8 mouse cellular contexts compared by ENCODE assay signal in the genomic region with DNA sequence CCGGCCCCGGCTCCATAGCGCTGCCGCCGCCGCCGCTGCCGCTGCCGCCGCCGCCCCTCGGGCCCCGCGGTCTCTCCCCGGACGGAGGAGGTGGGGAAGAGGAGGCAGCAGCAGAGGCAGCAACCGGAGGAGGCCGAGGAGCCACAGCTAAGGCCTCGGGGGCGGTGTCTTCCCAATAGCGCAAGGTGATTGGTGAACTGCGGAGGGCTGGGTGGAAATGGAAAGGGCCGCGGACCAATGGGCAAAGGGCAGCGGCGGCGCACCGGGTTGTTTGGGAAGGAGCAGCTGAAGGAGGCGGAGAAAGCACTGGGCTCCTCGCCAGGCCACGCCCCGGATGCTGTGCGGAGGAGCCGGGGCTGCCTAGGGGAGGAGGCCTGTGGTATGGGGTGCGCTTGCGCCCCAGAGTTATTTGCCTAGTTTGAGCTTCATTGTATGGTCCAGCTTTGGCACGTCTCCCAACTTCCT. TPM values are rescaled to one million over a fixed set of nuclear protein-coding genes. Genes with fewer than 3 reads are reported as not detected.
DNase-seq lines count a peak whose midpoint lies in the region; ATAC-seq lines count a peak whose summit lies in the region.

Gene Bmt2, minus strand, starts transcription at position 149 of the 465 bp plus-strand sequence.

- peak within 1 kb of the TSS; percentile 88 for H3K4me2 ChIP-seq in lung, embryonic 16.5 days (ENCODE audit: low read depth, low read length)

- peak; percentile 99 to 100 for ATAC-seq in hematopoietic stem cell, adult 5-6 weeks (replicated peaks in 1 of 2; ENCODE audit: insufficient read depth in 1 of 2, low FRiP score in 2 of 2, low TSS enrichment in 1 of 2, low read depth in 1 of 2, poor library complexity in 2 of 2, severe bottlenecking in 2 of 2)
- peak; percentile 99 for ATAC-seq in lung, embryonic 16.5 days (ENCODE audit: low read depth)

- no peaks in the 10 kb centered on the region for H3K36me3 ChIP-seq in lung, embryonic 16.5 days (ENCODE audit: control insufficient read depth, insufficient read depth, low read length)

- peak within 1 kb of the TSS; percentile 71 for H3K4me3 ChIP-seq in lung, embryonic 16.5 days (ENCODE audit: low read length)

- no peaks in the 10 kb centered on the region for H3K9me3 ChIP-seq in lung, embryonic 16.5 days (ENCODE audit: control insufficient read depth, low read length)

- DNase-seq in MEL-GATA-1-ER (ENCODE audit: extremely low read depth, low read depth) = peak; percentile 95
- DNase-seq in cerebellum, adult 8-10 months = peak; percentile 99
- peak; percentile 97 for DNase-seq in forelimb bud, embryonic 11.5 days (ENCODE audit: low read depth, low spot score)
- DNase-seq in layer of hippocampus, adult 9-10 months (ENCODE audit: low spot score) = peak; percentile 98
- DNase-seq in ovary, postnatal 10 days (ENCODE audit: low spot score) = peak; percentile 97
- DNase-seq in thymus, postnatal 10 days (ENCODE audit: low spot score in 2 of 2) = peak; percentile 98

- peaks cover 2% of the 10 kb centered on the region; the same call in 1 of the 2 replicates for H3K4me1 ChIP-seq in lung, embryonic 16.5 days (replicated peaks; ENCODE audit: control insufficient read depth, insufficient read depth, low read length)

- WGBS in lung, embryonic 16.5 days = 0% methylated on average over 35 of the region's 37 CpGs

- H3K9ac ChIP-seq in lung, embryonic 16.5 days (ENCODE audit: low read length) = peak within 1 kb of the TSS; percentile 97

- no peaks in the 10 kb centered on the region for H3K27me3 ChIP-seq in lung, embryonic 16.5 days (ENCODE audit: control insufficient read depth, insufficient read depth, low read depth, low read length)

- peak within 1 kb of the TSS; percentile 95 for H3K27ac ChIP-seq in lung, embryonic 16.5 days (ENCODE audit: low read length)

RNA-seq across cellular contexts. Expression of gene Bmt2, which starts in this region (rescaled TPM):
- total RNA-seq in hematopoietic stem cell, adult 5-6 weeks (2017) = 21.0 and 24.8 TPM in 2 replicates
- 13.3 and 18.6 TPM in 2 replicates for polyA plus RNA-seq in lung, embryonic 16.5 days (2015; fragmentation: Nextera tagmentation; extraction: Ambion mirVana)

Comparison
In these comparisons a context has a peak if more than half of its experiments do, and no peak if none do; other contexts are left out.
1. Peak in every context shown above with its lines: DNase-seq, ATAC-seq, H3K4me3 ChIP-seq and H3K27ac ChIP-seq.